Mouse (Mus musculus) urinary bladder, adult 18-20 months (tissue): ENCODE data around the gene Ube2g2.

Experiments
- DNase-seq, 2 experiments: peaks; one replicate each; pipeline ENCODE4 v3.0.0; 2022; ENCODE audit warnings: low spot score in 2 of 2, mixed read lengths in 2 of 2

Gene Ube2g2

DNA sequence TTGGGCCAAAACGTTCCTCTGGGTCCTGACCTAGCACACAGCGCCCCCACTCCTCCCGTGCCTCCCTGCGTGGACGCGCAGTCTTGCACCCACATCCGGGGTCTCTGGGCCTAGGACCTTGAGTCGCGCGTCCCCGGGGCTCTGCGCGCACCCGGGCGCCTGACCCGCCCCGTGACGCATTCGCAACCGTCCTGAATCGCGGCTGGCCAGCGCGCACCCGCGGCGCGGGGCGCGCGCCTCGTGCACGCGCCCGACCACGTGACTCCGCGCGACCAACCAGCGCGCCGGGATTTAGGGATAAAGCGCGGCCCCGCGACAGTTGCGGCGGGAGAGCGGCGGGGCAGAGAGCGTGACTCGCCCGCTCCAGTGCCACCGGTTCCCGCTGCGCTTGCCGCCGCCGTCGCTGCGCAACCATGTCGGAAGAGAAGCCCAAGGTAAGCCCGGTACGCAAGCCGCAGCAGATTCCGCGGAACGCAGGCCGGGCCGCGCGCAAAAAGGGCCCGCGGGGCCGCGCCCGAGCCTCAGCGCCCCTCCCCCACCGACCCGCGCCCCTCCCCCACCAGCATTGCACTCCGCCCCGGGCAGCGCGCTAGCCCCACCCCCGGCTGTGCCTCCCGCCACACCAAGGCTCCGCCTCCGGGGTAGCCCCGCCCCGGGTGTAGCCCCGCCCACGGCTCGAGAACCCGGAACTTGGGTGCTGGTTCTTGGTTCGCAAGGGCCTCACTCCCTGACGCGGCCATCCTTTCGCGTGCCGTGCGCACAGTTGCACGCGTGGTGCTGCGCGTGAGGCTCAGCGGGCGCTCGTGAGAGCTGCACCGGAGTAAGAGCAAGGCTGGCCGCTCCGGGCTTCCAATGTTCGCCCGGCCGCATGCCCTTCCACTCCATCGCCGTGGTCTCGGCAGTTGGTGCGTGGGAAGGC lies 15.9 kb upstream of the Ube2g2 start, which contains the start of the genes Sumo3 and Gm49325:
Gene Sumo3, plus strand, starts transcription at position 190 of the 919 bp plus-strand sequence.
Gene Gm49325, plus strand, starts transcription at position 290 of the 919 bp plus-strand sequence.
- DNase-seq: peak; percentile 98 to 100

DNA sequence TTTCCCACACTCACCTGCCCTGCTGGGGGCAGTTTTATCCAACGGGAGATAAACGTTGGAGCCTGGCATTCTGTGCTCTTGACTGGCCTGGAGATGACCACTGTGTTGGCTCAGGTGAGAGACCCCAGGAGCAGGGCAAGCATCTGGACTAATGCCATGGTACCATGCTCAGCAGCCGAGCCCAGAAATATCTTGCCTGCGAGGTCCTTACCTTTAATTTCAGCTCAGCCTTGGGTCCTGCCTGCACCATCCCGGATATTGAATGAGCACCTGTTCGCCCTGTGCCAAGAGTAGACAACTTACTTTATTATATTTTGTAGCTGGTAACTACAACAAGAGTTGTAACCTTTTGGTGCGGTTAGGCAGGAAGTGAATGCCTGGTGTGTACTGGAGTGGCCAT lies 15.2 kb upstream of the Ube2g2 start:
- peak in 1 of 2 experiments; percentile 18 for DNase-seq

DNA sequence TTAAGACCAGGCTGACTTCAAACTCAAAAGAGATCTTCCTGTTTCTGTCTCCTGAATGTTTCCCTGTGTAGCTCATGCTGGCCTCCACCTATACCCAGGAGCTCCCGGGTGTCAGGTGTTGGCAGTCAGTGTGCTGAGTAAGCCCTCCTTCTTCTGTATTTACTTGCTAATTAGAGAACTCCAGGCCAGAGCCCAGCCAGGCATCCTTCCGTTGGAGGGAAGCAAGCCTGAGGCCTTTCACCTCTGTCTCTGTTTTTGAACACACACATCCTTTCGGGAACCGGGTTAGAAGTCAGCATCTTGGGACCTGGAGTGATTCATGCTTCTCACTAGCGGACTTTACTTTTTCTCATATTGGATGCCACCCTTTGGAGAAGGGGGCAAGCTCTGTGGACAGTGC lies 14.6 kb upstream of the Ube2g2 start:
- no peak for DNase-seq

DNA sequence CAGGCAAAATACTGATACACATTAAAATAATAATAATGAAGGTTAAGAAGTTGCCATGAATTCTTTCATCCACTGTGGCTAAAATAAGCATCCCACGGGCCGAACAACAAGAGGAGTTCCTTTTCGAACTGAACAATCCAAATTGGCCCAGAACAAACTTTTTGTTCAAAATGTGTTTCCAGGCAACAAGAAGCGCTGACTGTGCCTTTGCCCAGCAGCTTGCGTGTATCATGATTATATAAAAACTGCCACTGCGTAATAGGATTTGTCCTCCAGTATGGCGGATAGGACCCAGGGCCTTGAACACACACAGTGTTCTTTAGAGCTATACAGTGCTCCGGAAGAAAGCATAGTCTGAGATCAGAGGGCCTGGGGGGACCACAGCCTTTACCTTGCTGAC lies 13.5 kb upstream of the Ube2g2 start:
- no peak for DNase-seq

DNA sequence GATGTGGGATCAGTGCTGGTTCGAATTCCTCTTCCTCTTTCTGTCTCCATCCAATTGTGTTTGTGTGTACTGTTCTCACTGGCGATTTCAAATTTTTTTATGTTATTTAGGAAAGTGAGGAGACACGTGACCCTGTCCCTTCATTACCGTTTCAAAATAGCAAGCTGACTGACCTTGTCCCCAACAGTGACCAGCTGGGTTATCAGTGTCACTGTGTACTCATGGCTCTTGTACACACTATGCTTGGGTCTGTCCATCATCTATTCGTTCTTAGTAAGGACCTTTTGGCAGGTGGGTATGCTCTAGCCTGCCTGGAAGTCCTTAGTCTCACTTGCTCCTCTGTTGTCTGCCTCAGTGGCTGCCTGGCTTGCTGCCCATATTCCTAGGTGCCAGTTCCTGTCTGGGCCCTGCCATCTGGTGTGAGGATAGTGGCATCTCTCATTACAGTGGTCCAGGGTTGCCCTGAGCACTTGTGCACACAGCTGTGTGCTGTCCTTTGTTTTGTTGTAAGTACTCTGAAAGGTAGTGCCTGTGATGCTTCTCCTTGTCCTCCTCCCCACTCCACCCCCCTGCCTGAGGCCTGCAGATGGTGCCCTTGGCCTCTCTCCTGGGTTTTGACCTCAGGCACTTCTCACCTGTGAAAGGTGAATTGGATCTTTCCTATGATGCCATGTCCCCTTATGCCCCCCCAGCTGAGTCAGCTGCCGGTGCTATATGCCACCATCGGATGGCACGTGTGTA lies 11.7 kb upstream of the Ube2g2 start:
- DNase-seq: no peak

DNA sequence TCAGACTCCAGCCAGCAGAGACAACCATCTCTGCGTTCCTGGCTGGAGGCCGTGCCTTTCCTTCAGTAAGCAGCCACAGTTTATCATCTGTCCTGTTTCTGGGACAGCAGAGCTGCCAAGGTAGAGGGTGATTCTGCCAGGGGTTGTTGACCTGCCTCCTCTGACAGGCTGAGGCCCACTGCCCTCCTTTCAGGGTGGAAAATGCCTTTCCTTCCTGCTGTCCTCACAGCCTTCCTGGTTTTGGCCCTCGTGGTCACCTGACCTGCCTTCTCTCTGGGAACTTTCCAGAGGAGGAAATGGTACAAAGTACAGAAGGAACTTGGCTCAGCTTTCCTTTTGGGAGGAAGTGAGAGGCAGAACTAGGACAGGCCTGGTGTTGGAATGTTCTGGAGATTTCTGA lies 8.7 kb upstream of the Ube2g2 start:
- peak in 1 of 2 experiments; percentile 14 for DNase-seq

DNA sequence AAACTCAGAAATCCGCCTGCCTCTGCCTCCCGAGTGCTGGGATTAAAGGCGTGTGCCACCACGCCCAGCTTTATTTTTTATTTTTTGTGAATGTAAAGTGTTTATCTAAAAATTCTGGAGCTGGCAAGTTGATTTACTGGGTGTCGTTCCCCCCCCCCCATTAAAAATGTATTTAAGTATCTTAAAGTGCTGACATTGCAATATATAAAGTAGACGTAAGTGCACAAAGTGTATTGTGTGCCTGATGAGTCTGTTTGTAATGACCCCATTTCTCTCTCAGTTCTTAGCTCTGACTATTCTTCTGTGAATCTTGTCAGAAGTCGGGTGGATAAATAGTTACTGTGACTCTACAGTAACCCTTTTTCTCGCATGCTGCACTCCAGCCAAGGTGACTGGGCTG lies 6.4 kb upstream of the Ube2g2 start:
- no peak for DNase-seq

DNA sequence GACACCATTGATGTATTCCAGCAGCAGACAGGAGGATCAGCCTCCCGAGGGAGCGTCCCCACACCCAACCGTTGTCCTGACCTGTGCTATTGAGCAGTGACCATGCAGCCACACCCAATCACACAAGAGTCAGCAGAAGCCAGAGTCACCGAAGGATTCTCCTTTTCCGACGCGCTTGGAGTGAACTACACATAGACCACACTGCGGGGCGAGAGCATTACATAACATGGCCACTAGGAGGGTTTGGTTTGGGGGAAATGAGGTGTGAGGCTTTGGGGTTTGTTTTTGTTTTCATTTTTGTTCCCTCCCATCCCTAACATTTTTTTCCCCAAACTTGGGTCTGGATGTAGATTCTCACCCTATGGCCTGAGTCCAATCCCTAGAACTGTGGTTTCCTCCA lies 5.9 kb upstream of the Ube2g2 start:
- no peak for DNase-seq

DNA sequence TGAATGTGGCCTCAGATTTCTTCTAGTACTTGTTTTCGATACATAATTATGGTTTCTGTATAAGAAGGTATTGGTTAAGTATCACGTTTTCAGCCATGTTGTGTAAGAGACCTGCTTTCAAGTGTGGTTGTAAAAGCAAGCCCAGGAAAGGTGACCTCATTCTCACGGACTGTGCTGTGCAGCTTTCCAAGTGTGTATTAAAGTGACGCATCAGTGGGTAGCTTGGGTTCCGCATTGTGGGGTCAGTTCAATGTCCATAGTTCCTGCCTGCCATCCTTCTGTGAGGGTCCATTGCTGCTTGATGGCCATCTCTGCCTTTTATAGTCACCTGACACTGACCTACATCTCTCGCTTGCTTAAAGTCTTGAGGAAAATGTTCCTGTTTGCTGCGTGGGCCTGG lies 5.1 kb upstream of the Ube2g2 start:
- no peak for DNase-seq

DNA sequence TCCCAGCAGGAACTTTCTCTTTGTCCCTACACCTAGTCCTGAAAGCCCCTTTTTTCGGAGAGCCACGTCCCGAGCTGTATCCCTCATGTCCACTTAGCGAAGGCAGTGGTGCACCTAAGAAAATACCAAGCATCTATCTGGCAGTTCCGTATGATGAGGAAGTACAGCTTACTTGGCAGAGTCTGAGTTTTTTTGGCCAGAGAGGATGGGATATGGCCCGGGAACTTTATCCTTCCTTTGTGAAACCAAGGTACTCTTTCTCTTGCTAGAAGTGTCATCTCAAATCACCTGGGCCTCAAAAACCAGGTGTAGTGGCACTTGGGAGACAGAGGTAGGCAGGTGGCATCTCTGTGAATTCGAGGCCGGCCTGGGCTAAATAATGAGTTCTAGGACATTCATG lies 529 bp upstream of the Ube2g2 start:
- DNase-seq: no peak

DNA sequence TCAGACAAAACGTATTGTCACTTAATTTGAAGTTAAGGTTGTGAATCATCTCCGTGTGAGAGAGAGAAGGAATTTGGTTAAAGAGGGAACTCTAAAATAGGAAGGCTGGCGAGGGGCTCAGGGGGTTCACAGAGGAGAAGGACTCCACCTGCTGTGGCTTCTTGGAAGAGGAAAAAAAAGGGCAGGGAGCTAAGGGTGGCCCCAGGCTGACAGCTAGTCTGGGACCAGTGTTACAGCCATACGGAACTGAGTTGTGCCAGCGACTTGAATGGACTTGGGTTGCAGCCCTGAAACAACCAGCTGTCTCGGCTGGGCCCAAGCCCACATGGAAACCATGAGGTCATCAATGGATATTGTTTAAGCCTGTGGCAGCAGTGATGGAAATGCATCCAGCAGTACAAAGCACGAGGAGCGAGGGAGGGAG lies 1.0 kb downstream of the Ube2g2 start:
- DNase-seq: peak in 1 of 2 experiments; percentile 20

DNA sequence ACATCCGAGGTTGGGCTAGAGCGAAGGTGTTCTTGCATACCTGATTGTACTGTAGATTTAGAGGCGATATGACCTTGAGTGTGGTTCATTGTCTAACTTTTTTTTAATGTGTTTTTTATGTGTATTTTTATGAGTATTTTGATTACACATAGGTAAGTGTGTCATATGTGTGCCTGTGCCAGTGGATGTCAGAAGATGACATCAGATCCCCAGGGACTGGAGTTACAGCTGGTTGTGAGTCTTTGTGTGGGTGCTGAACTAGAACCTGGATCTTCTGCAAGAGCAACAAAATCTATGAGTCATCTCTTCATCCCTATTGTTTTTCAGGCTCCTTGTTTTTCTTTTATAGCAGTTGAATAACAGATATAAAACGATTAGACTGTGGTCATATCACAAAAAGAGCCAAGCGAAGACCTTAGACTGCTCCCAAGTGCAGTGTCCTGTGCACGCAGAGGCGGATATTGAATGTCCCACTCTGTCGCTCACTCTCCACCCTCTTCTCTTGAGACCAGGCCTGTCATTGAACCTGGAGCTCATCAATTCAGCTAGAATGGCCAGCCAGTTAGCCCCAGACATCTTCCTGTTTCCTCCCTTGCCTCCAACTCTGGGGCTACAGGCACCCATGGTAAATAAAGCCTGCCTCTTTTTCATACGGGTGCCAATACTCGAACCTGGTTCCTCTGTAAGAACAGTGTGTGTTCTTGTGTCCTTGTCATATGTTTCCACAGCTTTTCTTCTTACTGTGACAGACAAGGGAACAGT lies 1.7 kb downstream of the Ube2g2 start:
- no peak for DNase-seq

DNA sequence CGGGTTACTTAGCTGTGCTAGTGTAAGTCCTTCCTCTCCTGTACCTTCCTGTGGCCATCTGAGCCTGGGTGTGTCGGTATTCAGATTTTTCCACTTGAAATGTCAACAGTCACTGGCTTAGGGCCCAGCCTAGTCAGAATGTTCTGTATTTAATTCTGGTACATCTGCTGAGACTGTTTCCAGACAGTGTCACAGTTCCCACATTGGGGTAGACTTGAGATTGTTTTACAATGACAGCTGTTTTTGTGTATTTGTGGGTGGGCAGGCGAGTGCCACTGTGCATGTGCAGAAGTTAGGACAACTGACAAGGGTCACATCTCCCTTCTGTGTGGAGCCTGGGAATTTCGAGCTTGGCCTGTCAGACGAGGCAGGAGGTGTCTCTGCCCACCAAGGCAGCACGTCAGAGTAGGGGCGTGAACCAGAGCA lies 2.5 kb downstream of the Ube2g2 start:
- peak in 1 of 2 experiments; percentile 67 for DNase-seq

DNA sequence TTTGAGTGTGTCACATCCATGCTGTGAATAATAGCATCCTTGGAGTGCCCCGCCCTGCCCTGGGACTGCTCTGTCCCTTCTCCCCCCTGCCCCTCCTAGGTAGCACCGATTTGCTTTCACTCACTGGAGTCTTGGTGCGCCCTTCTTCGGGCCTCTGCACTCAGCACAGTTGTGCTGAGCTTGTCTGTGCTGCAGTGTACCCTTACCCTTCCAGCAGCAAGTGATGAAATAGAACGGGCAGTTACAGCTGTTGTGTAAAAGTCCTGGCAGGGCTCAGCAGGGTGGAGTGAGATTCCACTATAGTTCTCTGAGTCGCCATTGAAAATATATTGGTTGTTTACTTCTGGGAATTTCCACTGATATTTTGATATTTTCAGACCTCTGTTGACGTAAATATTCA lies 4.0 kb downstream of the Ube2g2 start:
- peak in 1 of 2 experiments; percentile 16 for DNase-seq

DNA sequence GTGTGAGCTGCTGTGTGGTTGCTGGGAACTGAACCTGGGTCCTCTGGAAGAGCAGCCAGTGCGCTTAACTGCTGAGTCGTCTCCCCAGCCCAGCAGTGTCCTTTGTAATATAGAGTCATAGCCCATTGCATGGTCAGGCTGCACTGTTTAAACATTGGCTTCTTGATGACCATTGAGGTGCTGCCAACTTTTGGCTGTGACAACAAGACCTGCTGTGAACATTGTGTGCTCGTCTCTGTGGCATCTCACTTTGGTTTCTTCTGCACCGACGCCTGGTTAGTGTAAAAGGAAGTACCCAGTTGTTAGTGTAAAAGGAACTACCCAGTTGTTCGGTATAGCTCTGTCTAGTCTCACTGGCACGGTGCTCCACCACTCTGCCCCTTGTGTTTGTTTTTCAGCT lies 4.5 kb downstream of the Ube2g2 start:
- no peak for DNase-seq

DNA sequence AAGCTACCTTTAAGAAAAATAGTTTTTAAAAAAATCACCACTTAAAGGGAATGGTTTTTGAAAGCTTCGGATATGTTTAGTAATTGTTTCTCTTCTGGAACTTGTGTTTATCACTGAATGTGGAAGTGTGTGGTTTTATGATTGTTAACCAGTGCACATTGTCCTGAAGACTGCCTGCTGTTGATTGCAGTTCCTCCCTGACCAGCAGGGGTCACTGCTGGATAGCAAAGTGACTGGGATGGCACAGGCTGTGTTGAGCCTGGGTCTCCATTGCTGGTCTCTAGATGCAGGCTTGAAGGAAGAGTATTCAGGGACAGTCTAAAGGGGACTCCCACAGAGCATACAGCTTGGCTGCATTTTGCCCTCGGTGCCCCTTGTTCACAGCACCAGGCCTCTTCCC lies 5.4 kb downstream of the Ube2g2 start:
- peak; percentile 72 to 73 for DNase-seq

DNA sequence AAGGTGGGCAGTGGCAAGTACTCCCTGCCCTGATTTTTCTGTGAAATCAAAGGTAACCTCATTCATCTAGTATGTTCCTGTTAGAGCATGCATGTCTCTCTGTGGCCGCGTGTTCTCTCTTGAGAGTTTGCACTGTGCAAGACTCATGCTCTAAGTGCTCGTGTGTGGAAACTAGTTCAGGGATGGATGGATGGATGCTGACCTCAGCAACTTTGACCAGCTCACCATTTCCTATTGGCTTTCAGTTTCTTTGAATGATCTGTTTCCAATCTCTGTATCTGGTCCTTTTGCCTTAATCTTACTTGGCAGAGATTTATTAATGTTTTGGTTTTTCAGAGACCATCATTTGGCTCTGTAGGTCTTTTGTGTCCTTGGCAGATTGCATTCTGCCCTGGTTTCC lies 7.1 kb downstream of the Ube2g2 start:
- DNase-seq: no peak

DNA sequence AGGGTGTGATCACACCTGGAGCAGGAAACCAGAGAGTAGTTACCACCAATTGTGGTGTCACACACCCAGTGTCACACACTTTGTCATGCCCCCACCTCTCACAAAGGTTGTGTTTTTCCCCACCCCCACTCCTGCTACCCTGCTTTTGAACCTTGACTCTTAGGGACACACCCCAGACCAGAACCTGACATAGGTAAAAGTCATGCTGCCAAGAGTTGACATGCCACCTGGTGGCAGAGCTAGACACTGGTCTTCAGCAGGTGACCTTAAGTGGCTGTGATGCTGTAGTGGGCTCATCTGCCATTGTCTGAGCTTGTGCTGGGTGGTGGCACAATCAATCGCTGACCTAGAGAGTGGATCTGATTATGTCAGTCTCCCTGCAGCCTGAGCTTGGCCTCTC lies 7.9 kb downstream of the Ube2g2 start:
- DNase-seq: no peak

DNA sequence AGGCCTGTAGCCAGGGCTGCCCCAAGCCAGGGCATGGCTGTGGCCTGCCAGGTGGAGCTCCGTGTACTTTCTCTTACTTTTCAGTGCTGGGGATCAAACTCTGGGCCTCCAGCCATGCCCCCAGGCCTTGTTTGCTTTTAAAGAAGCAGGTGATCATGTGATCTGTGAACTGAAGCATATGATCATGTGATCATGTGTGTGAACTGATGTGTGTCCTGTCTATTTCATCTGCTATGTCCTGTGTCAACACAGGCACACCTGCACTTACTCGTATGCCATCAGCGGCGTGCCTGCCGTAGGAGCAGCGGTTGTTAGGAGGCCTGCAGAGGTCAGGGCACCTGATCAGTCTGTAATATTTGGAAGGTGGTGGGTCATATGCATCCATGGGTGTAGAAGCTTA lies 11.9 kb downstream of the Ube2g2 start:
- no peak for DNase-seq

DNA sequence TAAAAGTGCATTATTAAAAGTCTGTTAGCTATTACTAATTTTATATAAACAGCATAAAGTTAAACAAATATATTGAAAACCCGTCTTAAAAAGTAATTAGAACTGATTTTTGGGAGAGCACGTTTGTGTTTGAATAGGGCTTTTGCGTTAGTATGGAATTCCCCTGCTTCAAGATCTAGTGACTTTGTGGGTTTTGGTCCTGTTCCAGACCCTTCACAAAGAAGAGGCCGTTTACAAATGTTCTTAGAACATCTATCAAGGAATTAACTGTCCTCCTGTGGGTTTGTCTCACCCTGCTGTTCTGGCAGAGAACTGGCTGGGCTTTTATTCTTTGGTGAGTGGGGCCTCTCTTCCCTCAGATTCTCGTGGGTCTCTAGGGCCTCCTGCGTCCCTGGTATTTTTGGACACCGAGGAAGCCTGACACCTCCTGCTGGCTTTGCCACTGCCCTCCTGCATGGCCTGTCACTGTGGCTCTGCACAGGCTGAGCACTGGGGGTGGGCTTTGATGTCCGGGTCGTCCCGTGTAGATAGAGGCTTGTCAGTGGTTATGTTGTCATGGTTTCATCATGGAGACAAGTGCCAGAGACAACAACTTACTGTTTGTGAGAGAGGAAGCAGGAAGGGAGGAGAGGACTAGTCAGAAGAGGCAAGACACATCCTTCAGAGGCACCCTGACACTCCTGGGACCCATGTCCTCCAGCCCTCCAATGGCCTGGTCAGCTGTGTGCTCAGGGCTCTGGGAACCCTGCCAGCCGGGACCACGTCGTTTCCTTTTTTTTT lies 12.6 kb downstream of the Ube2g2 start:
- DNase-seq: no peak

DNA sequence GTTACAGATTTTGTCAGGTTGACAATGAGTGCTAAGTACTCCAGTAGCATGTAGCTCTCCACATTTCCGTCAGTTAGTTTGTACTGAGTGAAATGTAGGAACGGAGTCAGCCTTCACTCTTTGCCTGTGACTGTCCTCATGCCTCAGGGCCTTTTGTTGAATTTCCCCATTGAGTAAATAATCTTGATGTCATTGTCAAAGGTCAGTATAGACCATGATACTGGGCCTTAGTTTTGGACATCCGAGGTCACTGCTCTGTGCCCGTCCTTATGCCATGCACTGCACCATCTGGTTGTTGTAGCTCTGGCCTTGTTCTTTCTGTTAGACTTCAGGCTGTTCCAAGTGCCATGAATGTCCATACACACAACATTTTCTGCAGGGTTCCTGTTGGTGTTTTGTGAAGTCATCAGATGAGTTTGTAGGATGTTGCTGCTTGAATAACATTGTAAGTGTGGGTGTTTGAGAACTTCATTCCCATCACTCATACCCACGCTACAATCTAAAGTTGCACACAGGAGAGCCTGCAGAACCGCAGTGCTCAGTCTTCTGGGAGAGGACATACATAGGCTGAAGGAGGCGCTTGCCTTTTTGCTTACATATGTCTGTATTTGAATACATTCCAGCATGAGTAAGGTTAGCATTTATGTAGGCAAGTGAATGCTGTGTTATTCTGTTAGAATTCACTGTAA lies 14.3 kb downstream of the Ube2g2 start:
- no peak for DNase-seq
